Comparison of ENCODE assay signal across 32 mouse cellular contexts in the genomic region with DNA sequence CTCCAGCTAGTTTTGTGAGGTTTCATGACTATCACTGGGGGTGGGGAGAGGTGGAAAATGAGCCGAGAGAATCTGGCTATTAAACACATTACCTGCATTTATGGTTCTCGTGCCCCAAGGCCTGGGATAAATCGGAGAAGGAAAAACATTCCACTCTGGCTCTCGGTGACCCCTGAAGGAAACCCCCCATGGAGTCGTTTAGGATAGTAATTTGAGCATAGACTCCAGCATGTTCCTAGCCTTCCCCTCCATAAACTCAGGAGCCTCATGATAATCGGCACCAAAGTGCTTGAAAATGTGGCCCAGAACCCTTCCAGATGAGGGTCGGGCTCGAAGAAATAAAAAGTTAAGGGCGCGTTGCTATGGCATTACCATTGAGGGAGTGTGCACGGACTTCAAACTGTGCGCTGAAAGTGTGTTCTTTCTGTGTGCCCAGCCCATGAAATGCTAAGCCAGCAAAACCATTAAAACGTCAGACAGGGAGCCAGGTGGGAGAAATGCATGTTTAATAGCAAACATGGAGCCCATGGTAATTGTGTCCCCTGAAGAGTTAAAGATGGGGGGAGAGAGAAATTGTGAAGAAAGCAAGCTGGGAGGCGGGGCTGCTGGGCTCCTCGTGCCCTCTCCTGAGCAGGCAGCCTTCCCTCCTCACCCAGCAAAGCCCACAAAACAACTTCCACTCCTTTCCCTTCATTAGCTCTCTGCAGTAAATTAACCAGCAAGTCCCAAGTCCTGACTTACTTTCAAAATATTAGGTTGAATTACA.
DNase-seq lines count a peak whose midpoint lies in the region; ATAC-seq and TF ChIP-seq lines count a peak whose summit lies in the region.
"Had no signal": no experiment of that assay in that cellular context is flagged by ENCODE, and none has a peak within 500 bp of the region (broad histone marks: within the 10 kb centered on the region; RNA-seq: fewer than 3 reads in every experiment).

No protein-coding gene starts in this region.

- H3K9me3 ChIP-seq in kidney, embryonic 14.5 days (ENCODE audit: control insufficient read depth, low read length) = no peaks in the 10 kb centered on the region
- no peaks in the 10 kb centered on the region for H3K9me3 ChIP-seq in limb, embryonic 14.5 days (ENCODE audit: control insufficient read depth, low read length)
- H3K9me3 ChIP-seq in intestine, embryonic 15.5 days = no peaks in the 10 kb centered on the region
- H3K9me3 ChIP-seq: embryonic facial prominence, embryonic 12.5 days; hindbrain, embryonic 13.5 days; midbrain, embryonic 10.5 days; midbrain, embryonic 15.5 days; neural tube, embryonic 12.5 days had no signal

- peak overlapping the region; percentile 30; the same call in 1 of the 2 replicates for H3K27ac ChIP-seq in kidney, embryonic 14.5 days (ENCODE audit: low read depth, low read length)
- no peak overlapping the region for H3K27ac ChIP-seq in kidney, adult 2 months (ENCODE audit: insufficient read depth, low read depth, low read length)
- H3K27ac ChIP-seq in limb, embryonic 14.5 days (replicated peaks; ENCODE audit: low read depth, low read length) = peak overlapping the region; percentile 26; the same call in 1 of the 2 replicates
- H3K27ac ChIP-seq in intestine, embryonic 15.5 days = no peak overlapping the region
- H3K27ac ChIP-seq: embryonic facial prominence, embryonic 12.5 days; gastrocnemius, adult 2 months; hindbrain, embryonic 13.5 days; liver, embryonic 14.5 days; midbrain, embryonic 10.5 days; midbrain, embryonic 15.5 days; neural tube, embryonic 12.5 days; stomach, postnatal 0 days had no signal

- H3K27me3 ChIP-seq in kidney, embryonic 14.5 days (ENCODE audit: control insufficient read depth, insufficient read depth, low read length) = no peaks in the 10 kb centered on the region
- no peaks in the 10 kb centered on the region for H3K27me3 ChIP-seq in kidney, adult 2 months (replicated peaks; ENCODE audit: control insufficient read depth, insufficient read depth, low read length)
- H3K27me3 ChIP-seq in limb, embryonic 14.5 days (ENCODE audit: control insufficient read depth, insufficient read depth, low read length) = no peaks in the 10 kb centered on the region
- no peaks in the 10 kb centered on the region for H3K27me3 ChIP-seq in intestine, embryonic 15.5 days (replicated peaks)
- H3K27me3 ChIP-seq: embryonic facial prominence, embryonic 12.5 days; midbrain, embryonic 15.5 days; neural tube, embryonic 12.5 days had no signal

- H3K9ac ChIP-seq in kidney, embryonic 14.5 days (ENCODE audit: low read depth, low read length) = no peak overlapping the region
- no peak overlapping the region for H3K9ac ChIP-seq in limb, embryonic 14.5 days (ENCODE audit: low read depth, low read length, severe bottlenecking)
- H3K9ac ChIP-seq in intestine, embryonic 15.5 days = no peak overlapping the region
- H3K9ac ChIP-seq: embryonic facial prominence, embryonic 12.5 days; hindbrain, embryonic 13.5 days; liver, embryonic 14.5 days; lung, embryonic 14.5 days; midbrain, embryonic 15.5 days; neural tube, embryonic 12.5 days had no signal

- WGBS in kidney, embryonic 14.5 days = 18% methylated on average over 15 of the region's 15 CpGs
- WGBS in kidney, adult 2 months = 35% methylated on average over 15 of the region's 15 CpGs
- WGBS in limb, embryonic 14.5 days = 15% methylated on average over 15 of the region's 15 CpGs
- 61% methylated on average over 15 of the region's 15 CpGs for WGBS in intestine, embryonic 15.5 days

- no peak for TF ChIP-seq POLR2A in kidney, adult 2 months (IDR thresholded peaks at IDR 0.05; ENCODE audit: low read depth, low read length)
- no peak for TF ChIP-seq POLR2A in limb, embryonic 14.5 days (IDR thresholded peaks at IDR 0.05; ENCODE audit: borderline replicate concordance, extremely low read depth, insufficient read depth, insufficient read length)

- no peak for DNase-seq in kidney, adult 2 months
- DNase-seq in R1 (ENCODE audit: low read depth, low spot score) = peak; percentile 19
- peak; percentile 20 for DNase-seq in hindlimb bud, embryonic 11.5 days (ENCODE audit: extremely low spot score, low read depth, low spot score)
- DNase-seq in limb, embryonic 14.5 days (ENCODE audit: low spot score) = peak; percentile 20
- no peak for DNase-seq in left cerebral cortex, postnatal 10 days (ENCODE audit: extremely low spot score in 1 of 2, low spot score in 2 of 2)
- DNase-seq: adrenal gland, postnatal 10 days; cerebellum, adult 8-10 months; cerebellum, postnatal 25 days; gastrocnemius, adult 2 months; gastrocnemius, postnatal 36 days; heart, adult 18-20 months; heart, postnatal 36 days; kidney, adult 11 months; kidney, postnatal 4 days; liver; lung, embryonic 14.5 days; lung, postnatal 14 days; right cerebral cortex, postnatal 4 days; thymus, adult 18-20 months; thymus, postnatal 25 days had no signal

- peaks cover 11% of the 10 kb centered on the region for H3K4me1 ChIP-seq in kidney, embryonic 14.5 days (ENCODE audit: control insufficient read depth, insufficient read depth, low read length)
- H3K4me1 ChIP-seq in kidney, adult 2 months (ENCODE audit: control insufficient read depth, insufficient read depth, low read length) = no peaks in the 10 kb centered on the region
- H3K4me1 ChIP-seq in limb, embryonic 14.5 days (ENCODE audit: control insufficient read depth, insufficient read depth, low read length) = peaks cover 30% of the 10 kb centered on the region
- H3K4me1 ChIP-seq in intestine, embryonic 15.5 days (replicated peaks) = no peaks in the 10 kb centered on the region
- H3K4me1 ChIP-seq: midbrain, embryonic 10.5 days; midbrain, embryonic 15.5 days had no signal

- 0 out of 2 replicates have a peak overlapping the region, but pooled peaks have one; percentile 10 for H3K4me2 ChIP-seq in kidney, embryonic 14.5 days (replicated peaks; ENCODE audit: low read depth, low read length)
- peak overlapping the region; percentile 41 for H3K4me2 ChIP-seq in limb, embryonic 14.5 days (replicated peaks; ENCODE audit: low read depth, low read length, severe bottlenecking)
- H3K4me2 ChIP-seq in intestine, embryonic 15.5 days (replicated peaks) = no peak overlapping the region
- H3K4me2 ChIP-seq: embryonic facial prominence, embryonic 12.5 days; heart, embryonic 11.5 days; hindbrain, embryonic 13.5 days; lung, embryonic 14.5 days; midbrain, embryonic 15.5 days; neural tube, embryonic 12.5 days had no signal

- no peaks in the 10 kb centered on the region for H3K36me3 ChIP-seq in kidney, embryonic 14.5 days (ENCODE audit: control insufficient read depth, insufficient read depth, low read length)
- H3K36me3 ChIP-seq in kidney, adult 2 months (ENCODE audit: control insufficient read depth, insufficient read depth, low read length) = no peaks in the 10 kb centered on the region
- H3K36me3 ChIP-seq in limb, embryonic 14.5 days (ENCODE audit: control insufficient read depth, insufficient read depth, low read length) = no peaks in the 10 kb centered on the region
- no peaks in the 10 kb centered on the region for H3K36me3 ChIP-seq in intestine, embryonic 15.5 days
- H3K36me3 ChIP-seq: embryonic facial prominence, embryonic 12.5 days; hindbrain, embryonic 13.5 days; midbrain, embryonic 10.5 days; midbrain, embryonic 15.5 days; neural tube, embryonic 12.5 days had no signal

- no peak for TF ChIP-seq CTCF in kidney, adult 2 months (conservative IDR thresholded peaks at IDR 0.05; ENCODE audit: insufficient read depth, insufficient read length, low read depth, low read length)

- intact Hi-C loops in left cerebral cortex, postnatal 10 days (cut with DNase I) = no loop called here

- no peak overlapping the region for H3K4me3 ChIP-seq in kidney, embryonic 14.5 days (ENCODE audit: low read length)
- no peak overlapping the region for H3K4me3 ChIP-seq in kidney, adult 2 months (ENCODE audit: insufficient read depth, low read depth, low read length)
- H3K4me3 ChIP-seq in limb, embryonic 14.5 days (replicated peaks; ENCODE audit: low read length) = 0 out of 2 replicates have a peak overlapping the region, but pooled peaks have one; percentile 5
- H3K4me3 ChIP-seq in intestine, embryonic 15.5 days (replicated peaks) = no peak overlapping the region
- H3K4me3 ChIP-seq: embryonic facial prominence, embryonic 12.5 days; gastrocnemius, adult 2 months; hindbrain, embryonic 13.5 days; midbrain, embryonic 10.5 days; midbrain, embryonic 15.5 days; neural tube, embryonic 12.5 days had no signal

- ATAC-seq in kidney, embryonic 14.5 days (ENCODE audit: low FRiP score, low TSS enrichment) = peak; percentile 76; the same call in 1 of the 2 replicates
- peak; percentile 86 for ATAC-seq in limb, embryonic 14.5 days (ENCODE audit: low FRiP score, low read depth)
- ATAC-seq in intestine, embryonic 15.5 days = no peak
- ATAC-seq: CD4-positive, CD25-positive, alpha-beta regulatory T cell, adult 4 months; forebrain, embryonic 14.5 days; midbrain, embryonic 15.5 days had no signal

Comparison
In these comparisons a context has a peak if more than half of its experiments do, and no peak if none do; other contexts are left out.
1. H3K27ac ChIP-seq: peak in kidney, embryonic 14.5 days (single experiment) and limb, embryonic 14.5 days (single experiment); none in kidney, adult 2 months (single experiment) and intestine, embryonic 15.5 days (single experiment).
2. DNase-seq: peak in R1 (single experiment), hindlimb bud, embryonic 11.5 days (single experiment) and limb, embryonic 14.5 days (single experiment); none in kidney, adult 2 months (single experiment) and left cerebral cortex, postnatal 10 days (0 of 2).